Comparison of ENCODE assay signal across 27 mouse cellular contexts in the genomic region with DNA sequence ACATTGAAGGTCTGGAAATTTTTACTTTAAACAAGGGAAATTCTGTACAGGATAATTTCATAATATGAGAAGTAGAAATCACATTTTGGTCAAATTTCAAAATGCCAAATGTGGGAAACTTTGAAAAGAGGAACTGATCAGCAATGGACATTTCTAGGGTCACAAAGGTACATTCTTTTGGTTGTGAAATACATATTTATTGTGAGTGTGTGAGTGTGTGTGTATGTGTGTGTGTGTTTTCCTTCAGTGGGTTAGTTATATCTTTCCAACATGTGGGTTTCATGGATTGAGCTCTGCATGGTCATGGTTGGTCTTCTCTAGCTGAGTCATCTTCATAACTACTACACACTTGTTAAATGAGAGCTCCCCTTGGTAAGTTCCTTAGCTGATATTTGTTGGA. TPM values are rescaled to one million over a fixed set of nuclear protein-coding genes. Genes with fewer than 3 reads are reported as not detected.
DNase-seq lines count a peak whose midpoint lies in the region; ATAC-seq and TF ChIP-seq lines count a peak whose summit lies in the region.
"Had no signal": no experiment of that assay in that cellular context is flagged by ENCODE, and none has a peak within 500 bp of the region (broad histone marks: within the 10 kb centered on the region; RNA-seq: fewer than 3 reads in every experiment).

No protein-coding gene starts in this region.

- no peaks in the 10 kb centered on the region for H3K27me3 ChIP-seq in liver, adult 2 months (ENCODE audit: control insufficient read depth, insufficient read depth, low read length)
- no peaks in the 10 kb centered on the region for H3K27me3 ChIP-seq in liver, embryonic 11.5 days (replicated peaks; ENCODE audit: control insufficient read depth, insufficient read depth, low read length)
- H3K27me3 ChIP-seq: embryonic facial prominence, embryonic 15.5 days; heart, embryonic 13.5 days; hindbrain, embryonic 13.5 days; Patski had no signal

- no peaks in the 10 kb centered on the region for H3K4me1 ChIP-seq in liver, adult 2 months (ENCODE audit: control insufficient read depth, insufficient read depth, low read length)
- no peaks in the 10 kb centered on the region for H3K4me1 ChIP-seq in liver, embryonic 11.5 days (replicated peaks; ENCODE audit: control insufficient read depth, insufficient read depth, low read length)
- H3K4me1 ChIP-seq in bone marrow, adult 2 months (ENCODE audit: control insufficient read depth, insufficient read depth, low read length): peaks cover 9% of the 10 kb centered on the region
- H3K4me1 ChIP-seq: hindbrain, embryonic 13.5 days had no signal

- H3K4me3 ChIP-seq in liver, adult 2 months (ENCODE audit: insufficient read depth, low read depth, low read length): no peak overlapping the region
- no peak overlapping the region for H3K4me3 ChIP-seq in liver, embryonic 11.5 days (ENCODE audit: low read depth, low read length)
- H3K4me3 ChIP-seq in bone marrow, adult 2 months (replicated peaks; ENCODE audit: control insufficient read depth, low read depth, low read length): no peak overlapping the region
- no peak overlapping the region for H3K4me3 ChIP-seq in macrophage (ENCODE audit: inconsistent target)
- H3K4me3 ChIP-seq: embryonic facial prominence, embryonic 15.5 days; erythroblast, embryonic 14.5 days; forebrain, embryonic 10.5 days; gastrocnemius, adult 2 months; heart, embryonic 13.5 days; hindbrain, embryonic 13.5 days had no signal

- H3K27ac ChIP-seq in liver, adult 2 months (replicated peaks; ENCODE audit: insufficient read depth, low read depth, low read length): no peak overlapping the region
- H3K27ac ChIP-seq in liver, embryonic 11.5 days (ENCODE audit: low read depth, low read length): no peak overlapping the region
- peak overlapping the region; percentile 38; the same call in 1 of the 2 replicates for H3K27ac ChIP-seq in bone marrow, adult 2 months (ENCODE audit: control insufficient read depth, insufficient read depth, low read depth, low read length, poor library complexity)
- H3K27ac ChIP-seq in macrophage: peak overlapping the region; percentile 97
- H3K27ac ChIP-seq: embryonic facial prominence, embryonic 15.5 days; forebrain, embryonic 10.5 days; gastrocnemius, adult 2 months; heart, embryonic 13.5 days; hindbrain, embryonic 13.5 days; hindbrain, postnatal 0 days had no signal

- H3K4me2 ChIP-seq in liver, embryonic 11.5 days: no peak overlapping the region
- H3K4me2 ChIP-seq: embryonic facial prominence, embryonic 15.5 days; heart, embryonic 13.5 days; hindbrain, embryonic 13.5 days had no signal

- no peaks in the 10 kb centered on the region for H3K79me2 ChIP-seq in liver, adult 2 months (ENCODE audit: control insufficient read depth, insufficient read depth, low read length)
- H3K79me2 ChIP-seq in macrophage (ENCODE audit: inconsistent target): peaks cover 26% of the 10 kb centered on the region; the same call in 1 of the 2 replicates

- intact Hi-C loops in left cerebral cortex, postnatal 36 days (cut with DNase I): no loop called here

- TF ChIP-seq CTCF in liver, adult 2 months (IDR thresholded peaks at IDR 0.05; ENCODE audit: low read depth, low read length): no peak
- no peak for TF ChIP-seq CTCF in bone marrow, adult 2 months (IDR thresholded peaks at IDR 0.05; ENCODE audit: control insufficient read depth, insufficient read depth, low read length)

- DNase-seq in liver, adult 2 months (ENCODE audit: extremely low read depth, low read depth, low spot score): peak; percentile 25
- no peak for DNase-seq in liver, embryonic 11.5 days (ENCODE audit: low spot score)
- DNase-seq in ovary, adult 18-20 months (ENCODE audit: low spot score): no peak
- DNase-seq in urinary bladder, adult 2 months (ENCODE audit: low spot score): no peak
- DNase-seq in left cerebral cortex, postnatal 36 days (ENCODE audit: low spot score in 2 of 2): no peak
- DNase-seq: adrenal gland, postnatal 25 days; cerebellum, adult 11 months; cerebellum, adult 9-10 months; cerebellum, postnatal 36 days; gastrocnemius, adult 2 months; gastrocnemius, postnatal 25 days had no signal

- no peaks in the 10 kb centered on the region for H3K36me3 ChIP-seq in liver, adult 2 months (ENCODE audit: control insufficient read depth, insufficient read depth, low read length)
- no peaks in the 10 kb centered on the region for H3K36me3 ChIP-seq in liver, embryonic 11.5 days (ENCODE audit: control insufficient read depth, insufficient read depth, low read length)
- no peaks in the 10 kb centered on the region for H3K36me3 ChIP-seq in macrophage (ENCODE audit: inconsistent target)
- H3K36me3 ChIP-seq: embryonic facial prominence, embryonic 15.5 days; forebrain, embryonic 10.5 days; heart, embryonic 13.5 days; hindbrain, embryonic 13.5 days had no signal

- H3K9ac ChIP-seq in liver, adult 2 months (ENCODE audit: low read depth, low read length): no peak overlapping the region
- no peak overlapping the region for H3K9ac ChIP-seq in liver, embryonic 11.5 days (ENCODE audit: low read depth, low read length)
- H3K9ac ChIP-seq: embryonic facial prominence, embryonic 15.5 days; heart, embryonic 13.5 days; hindbrain, embryonic 13.5 days had no signal

- no peak for ATAC-seq in liver, embryonic 11.5 days (replicated peaks; ENCODE audit: low FRiP score)
- 0 out of 2 replicates have a peak, but pooled peaks have one; percentile 34 for ATAC-seq in monocyte, adult 5-6 weeks (replicated peaks; ENCODE audit: insufficient number of reproducible peaks, low FRiP score, low TSS enrichment, poor library complexity, severe bottlenecking)
- ATAC-seq: activated CD4-positive, CD25-positive, alpha-beta regulatory T cell, adult 4 months; forebrain, embryonic 14.5 days; hindbrain, postnatal 0 days; Patski had no signal

- no peak for TF ChIP-seq POLR2A in liver, adult 2 months (IDR thresholded peaks at IDR 0.05; ENCODE audit: extremely low read depth, insufficient read depth, low read length)
- no peak for TF ChIP-seq POLR2A in bone marrow, adult 2 months (IDR thresholded peaks at IDR 0.05; ENCODE audit: borderline replicate concordance, control insufficient read depth, low read depth, low read length)

- H3K9me3 ChIP-seq in liver, embryonic 11.5 days (ENCODE audit: control insufficient read depth, low read length): no peaks in the 10 kb centered on the region
- H3K9me3 ChIP-seq: embryonic facial prominence, embryonic 15.5 days; forebrain, embryonic 10.5 days; heart, embryonic 13.5 days; hindbrain, embryonic 13.5 days had no signal

RNA-seq across cellular contexts. Expression of a gene that starts 1.7 kb away (rescaled TPM):
- total RNA-seq in liver, adult 2 months (2014; rRNA removed): 5.2 and 5.5 TPM in 2 replicates
- polyA plus RNA-seq in liver, adult 2 months (2012; rRNA removed): 0.62 and 1.6 TPM in 2 replicates
- polyA plus RNA-seq in liver, embryonic 11.5 days (2014; fragmentation: Nextera tagmentation; extraction: Ambion mirVana): 2.0 and 2.3 TPM in 2 replicates
- 1.2 and 2.2 TPM in 2 replicates for polyA plus RNA-seq in bone marrow, adult 2 months (2011; ENCODE audit: insufficient read depth, insufficient read length, low replicate concordance, missing spikeins)
- total RNA-seq in macrophage (2018; cell fraction: chromatin; rRNA removed): 10 to 100 TPM in 5 of 26 experiments, 1 to 10 TPM in 20, under 1 TPM in 1; 0.34 to 30.4 (median 4.6) TPM
- total RNA-seq in macrophage (2018; cell fraction: cytosol; rRNA removed): 10 to 100 TPM in 24 of 26 experiments, 1 to 10 TPM in 2; 9.7 to 46.8 (median 16.9) TPM
- total RNA-seq in macrophage (2018; cell fraction: nucleus; rRNA removed): 10 to 100 TPM in 25 of 26 experiments, 1 to 10 TPM in 1; 6.6 to 58.2 (median 22.0) TPM
- polyA plus RNA-seq in macrophage (2018): 9.9 to 20.0 TPM (median 15.2 TPM) in 3 replicates
- total RNA-seq in monocyte, adult 5-6 weeks (2017): 1.2 TPM in 1 of 3 replicates, not detected in the others
- 3.3 and 4.3 TPM in 2 replicates for polyA plus RNA-seq in urinary bladder, adult 2 months (2012; rRNA removed)
- 10 to 100 TPM; 10.3 to 11.2 TPM for total RNA-seq in left cerebral cortex, postnatal 36 days (2021)
- polyA plus RNA-seq: C2C12; erythroblast, embryonic 14.5 days; Patski had no signal

RNA-seq across cellular contexts. Expression of a gene that starts 17.5 kb away (rescaled TPM):
- total RNA-seq in liver, adult 2 months (2014; rRNA removed): not detected in 2 replicates
- polyA plus RNA-seq in liver, adult 2 months (2012; rRNA removed): not detected in 2 replicates
- not detected in 2 replicates for polyA plus RNA-seq in liver, embryonic 11.5 days (2014; fragmentation: Nextera tagmentation; extraction: Ambion mirVana)
- polyA plus RNA-seq in bone marrow, adult 2 months (2011; ENCODE audit: insufficient read depth, insufficient read length, low replicate concordance, missing spikeins): not detected in 2 replicates
- total RNA-seq in macrophage (2018; cell fraction: chromatin; rRNA removed): not detected
- total RNA-seq in macrophage (2018; cell fraction: cytosol; rRNA removed): not detected
- total RNA-seq in macrophage (2018; cell fraction: nucleus; rRNA removed): not detected
- polyA plus RNA-seq in macrophage (2018): not detected in 3 replicates
- not detected in 3 replicates for total RNA-seq in monocyte, adult 5-6 weeks (2017)
- polyA plus RNA-seq in urinary bladder, adult 2 months (2012; rRNA removed): 13.8 and 20.4 TPM in 2 replicates
- total RNA-seq in left cerebral cortex, postnatal 36 days (2021): not detected
- total RNA-seq: adrenal gland, adult 18-20 months; adrenal gland, postnatal 25 days; gastrocnemius, adult 2 months; gastrocnemius, postnatal 25 days; hematopoietic stem cell, adult 5-6 weeks; hindbrain, postnatal 0 days had no signal
- polyA plus RNA-seq: activated CD4-positive, CD25-positive, alpha-beta regulatory T cell, adult 4 months; C2C12; erythroblast, embryonic 14.5 days; forebrain, embryonic 14.5 days; heart, embryonic 13.5 days; heart, postnatal 0 days; Patski had no signal

RNA-seq across cellular contexts. Expression of a gene that starts 50.3 kb away (rescaled TPM):
- total RNA-seq in liver, adult 2 months (2014; rRNA removed): 2.3 and 2.6 TPM in 2 replicates
- 1.3 and 1.7 TPM in 2 replicates for polyA plus RNA-seq in liver, adult 2 months (2012; rRNA removed)
- polyA plus RNA-seq in liver, embryonic 11.5 days (2014; fragmentation: Nextera tagmentation; extraction: Ambion mirVana): 1.9 and 2.2 TPM in 2 replicates
- polyA plus RNA-seq in bone marrow, adult 2 months (2011; ENCODE audit: insufficient read depth, insufficient read length, low replicate concordance, missing spikeins): 2.4 and 6.3 TPM in 2 replicates
- 1 to 10 TPM in 21 of 26 experiments, under 1 TPM in 2, not detected in 3; 0.58 to 8.5 (median 3.7) TPM for total RNA-seq in macrophage (2018; cell fraction: chromatin; rRNA removed)
- total RNA-seq in macrophage (2018; cell fraction: cytosol; rRNA removed): 10 to 100 TPM in 11 of 26 experiments, 1 to 10 TPM in 15; 4.2 to 13.4 (median 7.8) TPM
- 10 to 100 TPM in 6 of 26 experiments, 1 to 10 TPM in 19, under 1 TPM in 1; 0.79 to 15.2 (median 5.8) TPM for total RNA-seq in macrophage (2018; cell fraction: nucleus; rRNA removed)
- 11.1 to 13.5 TPM (median 11.2 TPM) in 3 replicates for polyA plus RNA-seq in macrophage (2018)
- total RNA-seq in monocyte, adult 5-6 weeks (2017): 1.3 to 22.3 TPM (median 6.2 TPM) in 3 replicates
- 3.3 and 4.0 TPM in 2 replicates for polyA plus RNA-seq in urinary bladder, adult 2 months (2012; rRNA removed)
- total RNA-seq in left cerebral cortex, postnatal 36 days (2021): 10 to 100 TPM; 39.1 to 56.1 TPM
- polyA plus RNA-seq: C2C12; erythroblast, embryonic 14.5 days; Patski had no signal

RNA-seq across cellular contexts. Expression of a gene that starts 59.0 kb away (rescaled TPM):
- 2.1 and 2.3 TPM in 2 replicates for total RNA-seq in liver, adult 2 months (2014; rRNA removed)
- polyA plus RNA-seq in liver, adult 2 months (2012; rRNA removed): 0.77 and 1.2 TPM in 2 replicates
- 2.8 and 3.6 TPM in 2 replicates for polyA plus RNA-seq in liver, embryonic 11.5 days (2014; fragmentation: Nextera tagmentation; extraction: Ambion mirVana)
- 1.3 and 2.3 TPM in 2 replicates for polyA plus RNA-seq in bone marrow, adult 2 months (2011; ENCODE audit: insufficient read depth, insufficient read length, low replicate concordance, missing spikeins)
- 100 to 1,000 TPM in 5 of 26 experiments, 10 to 100 TPM in 21; 19.4 to 147 (median 66.7) TPM for total RNA-seq in macrophage (2018; cell fraction: chromatin; rRNA removed)
- total RNA-seq in macrophage (2018; cell fraction: cytosol; rRNA removed): 100 to 1,000 TPM in 3 of 26 experiments, 10 to 100 TPM in 23; 32.6 to 136 (median 62.8) TPM
- total RNA-seq in macrophage (2018; cell fraction: nucleus; rRNA removed): 100 to 1,000 TPM in 8 of 26 experiments, 10 to 100 TPM in 18; 19.8 to 137 (median 73.9) TPM
- 13.2 to 63.8 TPM (median 61.0 TPM) in 3 replicates for polyA plus RNA-seq in macrophage (2018)
- 9.4 to 15.8 TPM (median 14.8 TPM) in 3 replicates for total RNA-seq in monocyte, adult 5-6 weeks (2017)
- polyA plus RNA-seq in urinary bladder, adult 2 months (2012; rRNA removed): 2.0 and 2.8 TPM in 2 replicates
- total RNA-seq in left cerebral cortex, postnatal 36 days (2021): 1 to 10 TPM; 2.2 to 2.9 TPM
- polyA plus RNA-seq: C2C12; erythroblast, embryonic 14.5 days had no signal

Comparison
In these comparisons a context has a peak if more than half of its experiments do, and no peak if none do; other contexts are left out.
1. H3K27ac ChIP-seq: peak in bone marrow, adult 2 months (single experiment) and macrophage (single experiment); none in liver, adult 2 months (single experiment) and liver, embryonic 11.5 days (single experiment).
2. RNA of a gene that starts 17.5 kb away (polyA plus RNA-seq): 13.8 to 20.4 TPM in urinary bladder, adult 2 months; not detected in liver, embryonic 11.5 days, not detected in liver, adult 2 months, not detected in bone marrow, adult 2 months and not detected in macrophage; every median in the first group is over 10 times any median in the second.